Mouse (Mus musculus) cortical plate, adult 2 months (tissue): ENCODE results near the gene Dgcr2.

Experiments
- CTCF ChIP-seq: fragments of 200-500 bp; IDR thresholded peaks from 2 replicates; pipeline ENCODE4 v1.5.1; 2011; ENCODE audit warnings: mild to moderate bottlenecking, control low read depth, low read length; ENCODE audit not compliant: insufficient read depth; ENCODE audit errors: extremely low read depth
- POLR2A ChIP-seq: fragments of 200-500 bp; IDR thresholded peaks from 2 replicates; pipeline ENCODE4 v1.6.1; 2011; ENCODE audit warnings: mild to moderate bottlenecking, low read length, control low read depth; ENCODE audit not compliant: insufficient read depth; ENCODE audit errors: extremely low read depth

DNA sequence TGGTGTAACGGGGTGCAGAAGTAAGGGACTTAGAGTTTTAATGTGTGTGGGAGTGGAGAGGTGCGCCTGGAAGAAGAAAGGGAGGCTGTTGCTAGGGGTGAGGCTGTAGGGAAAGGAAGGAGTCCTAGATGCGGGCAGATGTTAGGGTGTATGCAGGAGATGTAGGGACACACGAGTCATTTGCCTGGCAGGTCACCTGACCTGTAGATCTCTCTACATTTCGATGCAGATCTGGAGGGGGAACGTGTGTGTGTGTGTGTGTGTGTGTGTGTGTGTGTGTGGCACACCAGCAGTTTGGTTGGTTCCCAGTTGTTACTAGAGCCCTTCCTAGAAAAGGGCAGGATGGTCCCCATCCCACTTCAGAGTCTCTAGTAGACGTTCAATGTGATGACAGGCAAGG, 93.4 kb downstream of the Dgcr2 start:
- TF ChIP-seq POLR2A (no peak), CTCF (no peak)
